7 mouse cellular contexts compared by ENCODE assay signal in the genomic region with DNA sequence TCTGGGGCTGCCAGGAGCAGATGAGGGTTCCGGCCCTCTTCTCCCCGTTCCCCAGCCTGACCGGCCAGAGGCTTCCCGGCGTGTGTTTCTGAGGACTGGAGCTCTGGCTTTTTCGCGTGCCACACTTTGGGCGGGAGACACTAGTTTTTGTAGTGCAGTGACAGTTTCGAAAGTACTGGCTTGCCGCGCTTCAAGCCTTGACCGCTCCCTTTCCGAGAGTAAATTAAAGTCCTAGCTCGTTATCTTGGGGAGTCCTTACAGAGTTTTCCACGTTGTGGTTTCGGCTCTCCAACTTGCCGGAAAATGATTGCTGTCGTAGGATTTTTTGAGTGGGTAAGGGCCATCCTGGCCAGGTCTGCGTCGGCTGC. TPM values are rescaled to one million over a fixed set of nuclear protein-coding genes. Genes with fewer than 3 reads are reported as not detected.
DNase-seq lines count a peak whose midpoint lies in the region; ATAC-seq lines count a peak whose summit lies in the region.

No protein-coding gene starts in this region.

- peak overlapping the region; percentile 100 for H3K27ac ChIP-seq in forebrain, embryonic 11.5 days (ENCODE audit: low read depth, low read length)
- H3K27ac ChIP-seq in liver, embryonic 12.5 days, result peak overlapping the region; percentile 99

- H3K9me3 ChIP-seq in forebrain, embryonic 11.5 days (ENCODE audit: control insufficient read depth, low read length), result no peaks in the 10 kb centered on the region
- H3K9me3 ChIP-seq in liver, embryonic 12.5 days (replicated peaks), result no peaks in the 10 kb centered on the region

- H3K4me1 ChIP-seq in forebrain, embryonic 11.5 days (replicated peaks; ENCODE audit: control insufficient read depth, insufficient read depth, low read length), result peaks cover 6% of the 10 kb centered on the region; the same call in 1 of the 2 replicates
- peaks cover 62% of the 10 kb centered on the region for H3K4me1 ChIP-seq in liver, embryonic 12.5 days

- ATAC-seq in forebrain, embryonic 11.5 days (replicated peaks; ENCODE audit: low FRiP score), result no peak
- ATAC-seq in liver, embryonic 12.5 days, result peak; percentile 31

- peak overlapping the region; percentile 100 for H3K9ac ChIP-seq in forebrain, embryonic 11.5 days (ENCODE audit: low read length)
- H3K9ac ChIP-seq in liver, embryonic 12.5 days, result peak overlapping the region; percentile 100

- H3K36me3 ChIP-seq in forebrain, embryonic 11.5 days (ENCODE audit: control insufficient read depth, insufficient read depth, low read length), result no peaks in the 10 kb centered on the region
- peaks cover 5% of the 10 kb centered on the region for H3K36me3 ChIP-seq in liver, embryonic 12.5 days

- WGBS in forebrain, embryonic 11.5 days, result under 1% methylated on average over 20 of the region's 20 CpGs
- under 1% methylated on average over 20 of the region's 20 CpGs for WGBS in liver, embryonic 12.5 days (ENCODE audit: insufficient replicate concordance)

- peak overlapping the region; percentile 93 for H3K4me2 ChIP-seq in forebrain, embryonic 11.5 days (ENCODE audit: low read depth, low read length, severe bottlenecking)
- peak overlapping the region; percentile 81 for H3K4me2 ChIP-seq in liver, embryonic 12.5 days

- DNase-seq in urinary bladder, postnatal 25 days (ENCODE audit: low spot score), result peak; percentile 17
- DNase-seq in urinary bladder, postnatal 4 days (ENCODE audit: low spot score in 2 of 2), result no peak
- DNase-seq in forebrain, embryonic 11.5 days (ENCODE audit: low spot score), result no peak
- DNase-seq in cerebellum, adult 9-10 months, result no peak
- DNase-seq in adrenal gland, adult (ENCODE audit: inconsistent age in 2 of 2, low spot score in 1 of 2), result no peak
- no peak for DNase-seq in layer of hippocampus, postnatal 25 days (ENCODE audit: extremely low spot score in 1 of 2, low spot score in 1 of 2)

- H3K4me3 ChIP-seq in forebrain, embryonic 11.5 days (ENCODE audit: low read depth, low read length), result peak overlapping the region; percentile 95
- H3K4me3 ChIP-seq in liver, embryonic 12.5 days, result peak overlapping the region; percentile 98

- no peaks in the 10 kb centered on the region for H3K27me3 ChIP-seq in forebrain, embryonic 11.5 days (ENCODE audit: control insufficient read depth, insufficient read depth, low read length)
- H3K27me3 ChIP-seq in liver, embryonic 12.5 days (replicated peaks), result no peaks in the 10 kb centered on the region

RNA-seq across cellular contexts. Expression of gene Srsf4, which starts 0.7 kb away (rescaled TPM):
- 191 TPM in 2 replicates for polyA plus RNA-seq in forebrain, embryonic 11.5 days (2014; fragmentation: Nextera tagmentation; extraction: Ambion mirVana)
- 94.9 and 97.5 TPM in 2 replicates for polyA plus RNA-seq in liver, embryonic 12.5 days (2016; fragmentation: Nextera tagmentation; extraction: Ambion mirVana)
- 10 to 100 TPM; 68.1 to 69.2 TPM for total RNA-seq in layer of hippocampus, postnatal 25 days (2021)

RNA-seq across cellular contexts. Expression of gene Mecr, which starts 30.9 kb away (rescaled TPM):
- polyA plus RNA-seq in forebrain, embryonic 11.5 days (2014; fragmentation: Nextera tagmentation; extraction: Ambion mirVana), result 50.1 and 51.7 TPM in 2 replicates
- polyA plus RNA-seq in liver, embryonic 12.5 days (2016; fragmentation: Nextera tagmentation; extraction: Ambion mirVana), result 44.4 and 49.4 TPM in 2 replicates
- total RNA-seq in layer of hippocampus, postnatal 25 days (2021), result 10 to 100 TPM; 28.4 to 33.4 TPM

RNA-seq across cellular contexts. Expression of gene Ptpru, which starts 36.1 kb away (rescaled TPM):
- 40.7 and 44.3 TPM in 2 replicates for polyA plus RNA-seq in forebrain, embryonic 11.5 days (2014; fragmentation: Nextera tagmentation; extraction: Ambion mirVana)
- polyA plus RNA-seq in liver, embryonic 12.5 days (2016; fragmentation: Nextera tagmentation; extraction: Ambion mirVana), result 2.7 and 2.8 TPM in 2 replicates
- 100 to 1,000 TPM in 1 of 2 experiments, 10 to 100 TPM in 1; 98.0 to 101 TPM for total RNA-seq in layer of hippocampus, postnatal 25 days (2021)

RNA-seq across cellular contexts. Expression of gene Tmem200b, which starts 47.4 kb away (rescaled TPM):
- 0.72 and 1.2 TPM in 2 replicates for polyA plus RNA-seq in forebrain, embryonic 11.5 days (2014; fragmentation: Nextera tagmentation; extraction: Ambion mirVana)
- polyA plus RNA-seq in liver, embryonic 12.5 days (2016; fragmentation: Nextera tagmentation; extraction: Ambion mirVana), result 0.81 and 1.3 TPM in 2 replicates
- 1 to 10 TPM; 1.4 to 2.3 TPM for total RNA-seq in layer of hippocampus, postnatal 25 days (2021)

Comparison
In these comparisons a context has a peak if more than half of its experiments do, and no peak if none do; other contexts are left out.
1. RNA of gene Ptpru, which starts 36.1 kb away (polyA plus RNA-seq): 40.7 to 44.3 TPM in forebrain, embryonic 11.5 days; 2.7 to 2.8 TPM in liver, embryonic 12.5 days; every median in the first group is over 10 times any median in the second.